8 mouse cellular contexts compared by ENCODE assay signal in genomic region chr5:138754303-138755120, GRCm38 (mm10). TPM values are rescaled to one million over a fixed set of nuclear protein-coding genes. Genes with fewer than 3 reads are reported as not detected.
DNase-seq lines count a peak whose midpoint lies in the region; ATAC-seq and TF ChIP-seq lines count a peak whose summit lies in the region.

Gene Fam20c (plus strand): TSS chr5:138754514.

- H3K27ac ChIP-seq in embryonic fibroblast, embryonic 13.5 days (ENCODE audit: insufficient read depth, low read length), result peak within 1 kb of the TSS; percentile 94
- peak within 1 kb of the TSS; percentile 88 for H3K27ac ChIP-seq in heart, embryonic 10.5 days
- H3K27ac ChIP-seq in kidney, embryonic 14.5 days (ENCODE audit: low read depth, low read length), result peak within 1 kb of the TSS; percentile 94
- H3K27ac ChIP-seq in limb, embryonic 13.5 days, result peak within 1 kb of the TSS; percentile 65
- peak within 1 kb of the TSS; percentile 97 for H3K27ac ChIP-seq in midbrain, embryonic 13.5 days

- H3K9ac ChIP-seq in kidney, embryonic 14.5 days (ENCODE audit: low read depth, low read length), result peak within 1 kb of the TSS; percentile 87
- peak within 1 kb of the TSS; percentile 76 for H3K9ac ChIP-seq in limb, embryonic 13.5 days
- H3K9ac ChIP-seq in midbrain, embryonic 13.5 days (replicated peaks), result peak within 1 kb of the TSS; percentile 92

- TF ChIP-seq CTCF in embryonic fibroblast, embryonic 13.5 days (IDR thresholded peaks at IDR 0.05; ENCODE audit: borderline replicate concordance, insufficient read depth, low read length), result no peak

- under 1% methylated on average over 95 of the region's 98 CpGs for WGBS in heart, embryonic 10.5 days
- WGBS in kidney, embryonic 14.5 days, result under 1% methylated on average over 69 of the region's 98 CpGs
- WGBS in limb, embryonic 13.5 days, result under 1% methylated on average over 98 of the region's 98 CpGs
- under 1% methylated on average over 59 of the region's 98 CpGs for WGBS in midbrain, embryonic 13.5 days

- DNase-seq in thymus, postnatal 14 days, result peak; percentile 6
- DNase-seq in thymus, postnatal 10 days (ENCODE audit: low spot score in 2 of 2), result no peak
- peak; percentile 79 for DNase-seq in heart, embryonic 10.5 days (ENCODE audit: low spot score)
- DNase-seq in spleen, postnatal 4 days (ENCODE audit: low spot score in 2 of 2), result peak; percentile 17 to 67

- TF ChIP-seq POLR2A in embryonic fibroblast, embryonic 13.5 days (IDR thresholded peaks at IDR 0.05; ENCODE audit: low read depth, low read length), result peak; percentile 78

- no peaks in the 10 kb centered on the region for H3K36me3 ChIP-seq in heart, embryonic 10.5 days
- H3K36me3 ChIP-seq in kidney, embryonic 14.5 days (ENCODE audit: control insufficient read depth, insufficient read depth, low read length), result peaks cover 4% of the 10 kb centered on the region
- H3K36me3 ChIP-seq in limb, embryonic 13.5 days, result no peaks in the 10 kb centered on the region
- peaks cover 17% of the 10 kb centered on the region for H3K36me3 ChIP-seq in midbrain, embryonic 13.5 days

- peak within 1 kb of the TSS; percentile 77 for H3K4me3 ChIP-seq in embryonic fibroblast, embryonic 13.5 days (ENCODE audit: insufficient read depth, low read length)
- H3K4me3 ChIP-seq in heart, embryonic 10.5 days, result peak within 1 kb of the TSS; percentile 81
- H3K4me3 ChIP-seq in kidney, embryonic 14.5 days (ENCODE audit: low read length), result peak within 1 kb of the TSS; percentile 72
- H3K4me3 ChIP-seq in limb, embryonic 13.5 days, result peak within 1 kb of the TSS; percentile 63
- H3K4me3 ChIP-seq in midbrain, embryonic 13.5 days (replicated peaks), result peak within 1 kb of the TSS; percentile 81

- peak within 1 kb of the TSS; percentile 96 for H3K4me2 ChIP-seq in kidney, embryonic 14.5 days (replicated peaks; ENCODE audit: low read depth, low read length)
- peak within 1 kb of the TSS; percentile 98 for H3K4me2 ChIP-seq in limb, embryonic 13.5 days (replicated peaks)
- peak within 1 kb of the TSS; percentile 61 for H3K4me2 ChIP-seq in midbrain, embryonic 13.5 days (replicated peaks)

- H3K27me3 ChIP-seq in heart, embryonic 10.5 days (ENCODE audit: insufficient read depth, poor library complexity, severe bottlenecking), result peaks cover 80% of the 10 kb centered on the region
- H3K27me3 ChIP-seq in kidney, embryonic 14.5 days (ENCODE audit: control insufficient read depth, insufficient read depth, low read length), result peaks cover 11% of the 10 kb centered on the region
- H3K27me3 ChIP-seq in limb, embryonic 13.5 days, result peaks cover 87% of the 10 kb centered on the region
- peaks cover 7% of the 10 kb centered on the region; the same call in 1 of the 2 replicates for H3K27me3 ChIP-seq in midbrain, embryonic 13.5 days

- peak; percentile 86 for ATAC-seq in kidney, embryonic 14.5 days (ENCODE audit: low FRiP score, low TSS enrichment)
- peak; percentile 85 for ATAC-seq in limb, embryonic 13.5 days (ENCODE audit: low FRiP score, low read depth)
- peak; percentile 90 for ATAC-seq in midbrain, embryonic 13.5 days

- H3K4me1 ChIP-seq in embryonic fibroblast, embryonic 13.5 days (ENCODE audit: control insufficient read depth, insufficient read depth, low read length), result peaks cover 8% of the 10 kb centered on the region
- peaks cover 36% of the 10 kb centered on the region for H3K4me1 ChIP-seq in heart, embryonic 10.5 days
- H3K4me1 ChIP-seq in kidney, embryonic 14.5 days (ENCODE audit: control insufficient read depth, insufficient read depth, low read length), result peaks cover 17% of the 10 kb centered on the region
- H3K4me1 ChIP-seq in limb, embryonic 13.5 days, result peaks cover 35% of the 10 kb centered on the region
- H3K4me1 ChIP-seq in midbrain, embryonic 13.5 days (replicated peaks), result peaks cover 51% of the 10 kb centered on the region

- H3K9me3 ChIP-seq in heart, embryonic 10.5 days, result no peaks in the 10 kb centered on the region
- H3K9me3 ChIP-seq in kidney, embryonic 14.5 days (ENCODE audit: control insufficient read depth, low read length), result no peaks in the 10 kb centered on the region
- no peaks in the 10 kb centered on the region for H3K9me3 ChIP-seq in limb, embryonic 13.5 days
- no peaks in the 10 kb centered on the region for H3K9me3 ChIP-seq in midbrain, embryonic 13.5 days

RNA-seq across cellular contexts. Expression of gene Fam20c, which starts in this region (rescaled TPM):
- 10.8 and 13.4 TPM in 2 replicates for polyA plus RNA-seq in embryonic fibroblast, embryonic 13.5 days (2011; ENCODE audit: insufficient read length, low read depth, missing spikeins)
- polyA plus RNA-seq in heart, embryonic 10.5 days (2016; fragmentation: Nextera tagmentation; extraction: Ambion mirVana), result 2.4 and 4.9 TPM in 2 replicates
- polyA plus RNA-seq in kidney, embryonic 14.5 days (2014; fragmentation: Nextera tagmentation; extraction: Ambion mirVana), result 16.5 and 19.9 TPM in 2 replicates
- 4.3 and 4.5 TPM in 2 replicates for polyA plus RNA-seq in limb, embryonic 13.5 days (2015; fragmentation: Nextera tagmentation; extraction: Ambion mirVana)
- 32.9 and 38.0 TPM in 2 replicates for polyA plus RNA-seq in midbrain, embryonic 13.5 days (2015; fragmentation: Nextera tagmentation; extraction: Ambion mirVana)

Comparison
In these comparisons a context has a peak if more than half of its experiments do, and no peak if none do; other contexts are left out.
1. DNase-seq: peak in thymus, postnatal 14 days (single experiment), heart, embryonic 10.5 days (single experiment) and spleen, postnatal 4 days (2 of 2); none in thymus, postnatal 10 days (0 of 2).
2. Peak in every context shown above with its lines, with median percentiles within 50 percentile points of each other: H3K27ac ChIP-seq, H3K4me3 ChIP-seq, ATAC-seq, H3K4me2 ChIP-seq and H3K9ac ChIP-seq.